Mouse (Mus musculus) liver, embryonic 13.5 days (tissue): ENCODE results near the gene Ubqln4. TPM values are rescaled to one million over a fixed set of nuclear protein-coding genes. Genes with fewer than 3 reads are reported as not detected.
A peak's percentile ranks its signal among the peaks of the same experiment; 100 is the strongest.

Experiments
- ATAC-seq: fragments of 200-750 bp; cut with Nextera tagmentation; 2 replicates; pipeline ENCODE4 v1.8.0; 2017; ENCODE audit warnings: low read depth, mild to moderate bottlenecking, moderate number of reproducible peaks, moderate library complexity
- DNase-seq: peaks from one replicate; pipeline ENCODE4 v3.0.0; 2022
- H3K27ac ChIP-seq: fragments of 300-500 bp; sonication (generic); 2 replicates; pipeline ENCODE4 v1.5.1; 2015; ENCODE audit warnings: moderate library complexity, mild to moderate bottlenecking, inconsistent platforms
- H3K27me3 ChIP-seq: fragments of 300-500 bp; sonication (generic); 2 replicates; pipeline ENCODE4 v1.6.1; 2015; ENCODE audit warnings: mild to moderate bottlenecking, inconsistent platforms
- H3K36me3 ChIP-seq: fragments of 300-500 bp; sonication (generic); 2 replicates; pipeline ENCODE4 v1.6.1; 2015; ENCODE audit warnings: mild to moderate bottlenecking, inconsistent platforms
- H3K4me1 ChIP-seq: fragments of 300-500 bp; sonication (generic); replicated peaks from 2 replicates; pipeline ENCODE4 v1.6.1; 2015; ENCODE audit warnings: inconsistent platforms
- H3K4me2 ChIP-seq: fragments of 300-500 bp; sonication (generic); 2 replicates; pipeline ENCODE4 v1.6.1; 2015; ENCODE audit warnings: inconsistent platforms, mild to moderate bottlenecking, moderate library complexity
- H3K4me3 ChIP-seq: fragments of 300-500 bp; sonication (generic); replicated peaks from 2 replicates; pipeline ENCODE4 v1.5.1; 2015; ENCODE audit warnings: mild to moderate bottlenecking, inconsistent platforms
- H3K9ac ChIP-seq: fragments of 300-500 bp; sonication (generic); 2 replicates; pipeline ENCODE4 v1.6.1; 2015; ENCODE audit warnings: mild to moderate bottlenecking, inconsistent platforms
- H3K9me3 ChIP-seq: fragments of 300-500 bp; sonication (generic); replicated peaks from 2 replicates; pipeline ENCODE4 v1.6.1; 2016; ENCODE audit warnings: inconsistent platforms
- WGBS: fragments of 180-500 bp; shearing (Covaris S2); methylation state at CpG from one replicate; pipeline ENCODE4 v1.1.7; 2015; ENCODE audit not compliant: insufficient replicate concordance; 5-methylcytosine and 5-hydroxymethylcytosine counted together
- polyA plus RNA-seq: library from polyadenylated mRNA; unstranded; fragments of >200 nt; fragmentation: Nextera tagmentation; extraction: Ambion mirVana; gene quantifications from 2 replicates; pipeline ENCODE4 v1.2.1, GENCODE M21; 2015

Gene Ubqln4
- 20.7 and 22.8 TPM in 2 replicates for polyA plus RNA-seq

DNA sequence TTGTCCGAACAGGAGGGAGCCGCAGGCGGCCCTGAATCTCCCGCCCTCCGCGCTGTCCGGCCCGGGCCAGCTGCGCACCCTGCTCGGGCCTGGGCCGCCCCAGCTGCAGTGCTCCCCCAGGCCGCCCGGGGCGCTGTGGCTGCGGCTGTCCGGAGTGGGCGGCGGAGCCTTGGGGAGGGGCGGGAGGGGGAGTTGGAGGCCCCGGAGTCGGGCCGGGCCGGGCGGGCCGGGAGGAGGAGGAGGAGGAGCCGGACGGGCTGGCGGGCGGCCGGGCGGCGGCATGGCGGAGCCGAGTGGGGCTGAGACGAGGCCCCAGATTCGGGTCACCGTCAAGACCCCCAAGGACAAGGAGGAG is at the start of gene Ubqln4:
Ubqln4 (plus strand) TSS at position 234 of the 355 bp plus-strand sequence.
- H3K4me2 ChIP-seq: peak within 1 kb of the TSS; percentile 96
- ATAC-seq (peak; percentile 79), DNase-seq (peak; percentile 87)
- peaks cover 34% of the 10 kb centered on the region for H3K36me3 ChIP-seq
- peak within 1 kb of the TSS; percentile 92 for H3K9ac ChIP-seq
- H3K4me1 ChIP-seq: peaks cover 49% of the 10 kb centered on the region
- no peaks in the 10 kb centered on the region for H3K27me3 ChIP-seq
- no peaks in the 10 kb centered on the region for H3K9me3 ChIP-seq
- peak within 1 kb of the TSS; percentile 93 for H3K27ac ChIP-seq
- peak within 1 kb of the TSS; percentile 83 for H3K4me3 ChIP-seq
- 0% methylated on average over 18 of the region's 37 CpGs for WGBS

DNA sequence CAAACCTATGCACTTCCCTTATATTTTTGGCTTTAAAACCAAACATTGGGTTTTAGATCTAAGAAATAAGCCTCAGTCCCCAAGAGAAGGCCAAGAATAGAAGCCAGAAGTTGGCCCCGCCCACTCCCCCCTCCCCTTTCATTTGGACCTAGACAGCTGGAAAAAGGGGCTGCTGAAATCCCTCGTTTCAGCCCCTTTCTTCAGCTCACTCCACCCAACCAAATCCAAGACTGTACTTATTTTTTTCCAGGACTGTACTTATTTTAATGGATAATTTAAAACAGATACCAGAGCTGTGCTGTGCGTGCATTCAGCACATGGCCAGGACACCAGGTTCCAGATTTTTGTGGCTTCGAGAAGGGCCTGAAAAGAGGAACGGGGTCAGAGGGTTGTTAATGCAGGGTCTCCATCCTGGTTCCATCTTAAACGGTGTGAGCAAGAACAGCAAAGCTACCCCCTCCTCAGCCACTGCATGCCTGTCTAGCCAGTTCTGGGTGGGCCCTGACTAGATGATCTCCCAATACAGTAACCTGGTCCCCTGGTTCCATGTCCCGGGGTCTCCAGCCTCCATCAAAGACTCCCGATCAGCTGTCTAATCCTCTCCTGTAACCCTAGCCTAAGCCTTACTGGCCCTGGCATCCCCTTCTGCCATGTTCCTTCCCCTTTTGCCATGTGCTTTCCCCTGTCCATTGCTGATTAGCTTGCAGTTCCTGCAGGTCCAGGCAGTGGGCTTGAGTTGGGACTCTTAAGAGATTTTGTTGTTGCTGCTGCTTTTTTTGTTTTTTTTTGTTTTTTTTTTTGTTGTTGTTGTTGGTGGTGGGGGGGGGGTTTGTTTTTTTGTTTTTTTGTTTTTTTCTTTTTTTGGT is 49.4 kb upstream of the Ubqln4 start:
- 39% methylated on average over 8 of the region's 8 CpGs for WGBS
- H3K4me2 ChIP-seq: no peak overlapping the region; the same call in 1 of the 2 replicates
- no peak for DNase-seq
- ATAC-seq: no peak
- peaks cover 10% of the 10 kb centered on the region; the same call in 1 of the 2 replicates for H3K36me3 ChIP-seq
- H3K9me3 ChIP-seq: no peaks in the 10 kb centered on the region
- no peak overlapping the region for H3K9ac ChIP-seq
- H3K4me3 ChIP-seq: no peak overlapping the region
- H3K27ac ChIP-seq: peak overlapping the region; percentile 37; the same call in 1 of the 2 replicates
- H3K4me1 ChIP-seq: peaks cover 54% of the 10 kb centered on the region
- no peaks in the 10 kb centered on the region for H3K27me3 ChIP-seq

DNA sequence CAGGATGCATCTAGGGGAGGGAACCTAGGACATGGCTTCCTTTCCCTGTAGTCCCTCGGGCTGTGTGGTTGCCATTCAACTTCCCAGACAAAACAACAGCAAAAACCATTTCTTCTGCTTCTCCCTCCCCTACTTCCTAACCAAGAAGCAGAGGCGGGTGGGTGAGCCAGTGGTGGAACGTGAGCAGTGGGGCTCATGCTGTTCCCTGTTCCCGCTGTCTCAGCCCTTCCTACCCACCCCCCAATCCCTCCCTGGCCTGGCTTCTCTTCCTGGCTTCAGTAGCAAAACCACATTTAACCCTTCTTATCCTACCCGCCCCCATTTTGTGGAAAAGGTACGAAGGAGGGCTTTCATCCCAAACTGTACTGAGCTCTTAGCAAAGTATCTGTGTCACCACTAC is 48.5 kb upstream of the Ubqln4 start:
- ATAC-seq: no peak
- Histone ChIP-seq H3K9ac (no peak overlapping the region), H3K4me2 (no peak overlapping the region), H3K27me3 (no peaks in the 10 kb centered on the region), H3K4me1 (peaks cover 54% of the 10 kb centered on the region), H3K4me3 (no peak overlapping the region), H3K27ac (no peak overlapping the region), H3K36me3 (peaks cover 2% of the 10 kb centered on the region; the same call in 1 of the 2 replicates), H3K9me3 (no peaks in the 10 kb centered on the region)
- DNase-seq: no peak
- 69% methylated on average over 6 of the region's 6 CpGs for WGBS

DNA sequence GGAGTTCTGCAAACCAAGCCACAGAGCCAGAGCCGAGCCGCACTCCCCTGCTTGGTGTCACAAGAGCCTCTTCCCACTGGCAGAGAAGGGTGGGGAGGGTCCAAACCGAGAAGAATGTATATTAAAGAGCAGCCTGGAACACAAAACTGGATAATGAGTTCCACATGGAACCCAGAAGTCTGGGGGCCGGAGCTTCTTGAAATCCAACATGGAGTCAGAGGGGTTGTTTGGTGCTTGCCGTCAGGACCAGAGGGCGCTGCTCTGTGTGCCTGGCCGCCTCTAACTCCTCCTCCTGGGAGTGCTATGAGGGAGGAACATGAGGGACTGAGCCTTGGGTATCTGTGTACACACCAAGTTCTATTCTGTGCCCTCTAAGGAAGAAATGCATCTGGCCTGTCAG is 47.8 kb upstream of the Ubqln4 start:
- DNase-seq: no peak
- H3K4me1 ChIP-seq: peaks cover 54% of the 10 kb centered on the region
- H3K9ac ChIP-seq: no peak overlapping the region
- no peaks in the 10 kb centered on the region for H3K27me3 ChIP-seq
- no peak overlapping the region for H3K4me3 ChIP-seq
- no peaks in the 10 kb centered on the region for H3K9me3 ChIP-seq
- H3K4me2 ChIP-seq: no peak overlapping the region
- H3K36me3 ChIP-seq: no peaks in the 10 kb centered on the region
- ATAC-seq: no peak
- no peak overlapping the region for H3K27ac ChIP-seq
- WGBS: 59% methylated on average over 7 of the region's 7 CpGs

DNA sequence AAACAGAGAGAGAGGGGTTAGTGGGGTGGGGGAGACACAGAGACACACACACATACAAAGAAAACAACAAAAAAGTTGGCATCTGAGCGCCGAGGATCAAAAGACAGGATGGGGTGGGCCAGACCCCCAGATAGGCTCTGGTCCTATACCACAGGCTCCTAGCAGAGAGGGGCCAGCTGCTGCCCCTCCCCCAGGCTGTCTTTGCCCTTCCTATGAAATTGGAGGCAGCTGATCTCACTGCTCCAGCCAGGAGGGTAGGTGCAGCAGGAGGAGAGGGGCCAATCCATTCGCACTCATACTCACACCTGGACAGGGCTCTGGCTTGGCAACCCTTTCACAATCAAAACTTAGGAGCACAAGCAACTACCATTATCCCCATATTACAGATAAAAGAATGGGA is 44.3 kb upstream of the Ubqln4 start:
- Histone ChIP-seq H3K27ac (peak overlapping the region; percentile 79), H3K36me3 (no peaks in the 10 kb centered on the region), H3K9ac (peak overlapping the region; percentile 61), H3K4me3 (peak overlapping the region; percentile 50), H3K4me2 (peak overlapping the region; percentile 68), H3K9me3 (no peaks in the 10 kb centered on the region), H3K4me1 (peaks cover 65% of the 10 kb centered on the region), H3K27me3 (no peaks in the 10 kb centered on the region)
- no peak for DNase-seq
- WGBS: 56% methylated on average over 3 of the region's 3 CpGs
- 0 out of 2 replicates have a peak, but pooled peaks have one; percentile 1 for ATAC-seq

DNA sequence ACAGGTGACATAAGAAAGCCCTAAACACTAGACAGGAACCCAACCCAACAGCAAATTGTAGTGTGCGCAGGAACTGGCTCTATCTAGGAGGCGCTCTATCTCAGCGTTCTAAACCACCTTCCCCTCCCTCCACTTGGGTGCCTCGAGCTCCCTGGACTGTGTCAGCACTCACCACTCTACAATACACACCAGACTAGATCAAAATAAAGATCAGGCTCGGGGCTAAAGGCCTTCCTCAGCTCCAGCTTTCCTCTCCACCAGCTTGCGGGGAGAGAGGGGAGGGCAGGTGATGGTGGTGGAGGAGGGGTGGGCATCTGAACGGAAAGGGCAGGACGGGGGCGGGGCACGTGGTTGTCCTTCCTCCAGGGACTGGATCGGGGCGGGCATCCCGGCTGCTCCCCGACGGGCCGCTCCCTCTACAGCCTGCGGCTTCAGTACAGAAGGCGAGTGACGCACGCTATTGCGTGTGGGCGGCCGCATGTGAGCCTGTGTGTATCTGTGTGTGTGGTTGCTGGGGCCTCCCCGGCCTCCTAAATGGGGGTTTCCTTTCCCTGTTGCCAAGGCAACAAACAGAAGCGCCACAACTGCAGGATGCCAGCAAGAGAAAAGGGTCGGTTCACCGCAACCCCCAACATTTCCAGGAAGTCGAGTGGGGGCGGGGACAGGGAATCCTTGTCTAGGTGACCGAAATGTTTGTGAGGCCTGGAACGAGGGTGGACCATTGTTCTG is 43.7 kb upstream of the Ubqln4 start, which contains the start of gene Lmna:
Lmna (minus strand) TSS at position 265 of the 729 bp plus-strand sequence.
- Histone ChIP-seq H3K9me3 (no peaks in the 10 kb centered on the region), H3K9ac (peak within 1 kb of the TSS; percentile 61), H3K36me3 (no peaks in the 10 kb centered on the region), H3K27ac (peak within 1 kb of the TSS; percentile 79), H3K4me1 (peaks cover 70% of the 10 kb centered on the region), H3K4me2 (peak within 1 kb of the TSS; percentile 68), H3K27me3 (no peaks in the 10 kb centered on the region), H3K4me3 (peak within 1 kb of the TSS; percentile 50)
- ATAC-seq: peak; percentile 91
- 1% methylated on average over 31 of the region's 31 CpGs for WGBS
- DNase-seq: peak; percentile 84

DNA sequence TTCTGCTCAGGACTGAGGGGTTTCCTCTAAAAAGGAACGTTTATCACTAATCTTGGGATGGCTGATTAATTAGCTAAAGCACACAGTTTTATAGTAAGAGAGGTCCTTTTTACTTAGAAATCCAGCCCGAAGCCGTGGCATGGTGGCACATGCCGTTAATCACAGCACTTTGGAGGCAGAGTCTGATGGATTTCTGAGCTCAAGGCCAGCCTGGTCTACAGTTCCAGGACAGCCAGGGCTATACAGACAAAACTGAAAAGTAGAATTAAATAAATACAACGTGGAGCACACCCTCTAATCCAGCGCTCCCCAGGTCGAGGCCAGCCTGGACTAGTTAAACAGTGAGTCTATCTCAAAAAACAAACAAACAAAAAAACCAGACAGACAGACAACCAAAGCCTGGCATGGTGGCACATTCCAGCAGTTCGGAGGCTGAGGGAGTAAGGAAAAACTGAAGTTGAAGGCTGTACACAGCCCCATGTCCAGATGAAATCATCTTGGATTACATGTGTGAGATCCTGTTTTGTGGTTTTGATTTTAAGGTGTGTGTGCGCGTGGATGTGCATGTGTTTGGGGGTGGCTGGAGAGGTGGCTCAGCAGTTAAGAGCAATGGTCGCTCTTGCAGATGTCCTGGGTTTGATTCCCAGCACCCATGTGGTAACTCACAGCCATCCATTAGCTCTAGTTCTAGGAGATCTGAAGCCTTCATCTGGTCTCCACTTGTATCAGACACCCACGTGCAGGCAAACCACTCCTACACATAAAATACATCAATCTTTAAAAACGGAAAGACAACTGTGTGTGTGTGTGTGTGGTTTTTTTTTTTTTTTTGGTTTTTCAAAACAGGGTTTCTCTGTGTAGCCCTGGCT is 42.9 kb upstream of the Ubqln4 start:
- H3K9ac ChIP-seq: peak overlapping the region; percentile 61
- H3K4me2 ChIP-seq: peak overlapping the region; percentile 68
- peak overlapping the region; percentile 50 for H3K4me3 ChIP-seq
- no peaks in the 10 kb centered on the region for H3K36me3 ChIP-seq
- H3K4me1 ChIP-seq: peaks cover 70% of the 10 kb centered on the region
- no peaks in the 10 kb centered on the region for H3K27me3 ChIP-seq
- no peaks in the 10 kb centered on the region for H3K9me3 ChIP-seq
- ATAC-seq: no peak
- 43% methylated on average over 13 of the region's 13 CpGs for whole genome bisulfite sequencing
- peak overlapping the region; percentile 79 for H3K27ac ChIP-seq
- no peak for DNase-seq

DNA sequence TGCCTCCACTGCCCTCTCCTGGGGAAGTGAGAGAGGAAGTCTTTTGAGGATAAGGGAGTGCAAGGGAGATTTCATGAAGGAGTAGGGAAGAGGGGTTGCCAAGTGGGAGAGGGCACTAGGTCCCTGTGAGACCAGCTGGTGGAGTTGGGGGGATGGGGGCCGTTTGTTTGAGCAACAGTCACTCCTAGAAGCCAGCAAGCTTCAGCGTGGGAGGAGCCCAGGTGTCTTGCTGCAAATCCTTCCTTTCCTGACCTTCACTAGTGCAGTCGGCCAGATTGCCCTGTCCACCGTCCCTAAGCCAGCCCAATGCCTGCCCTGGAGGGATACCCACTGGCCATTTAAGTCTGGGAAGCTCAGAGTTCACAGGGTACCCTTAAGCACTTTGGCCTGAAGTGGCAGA is 42.0 kb upstream of the Ubqln4 start:
- H3K9me3 ChIP-seq: no peaks in the 10 kb centered on the region
- 39% methylated on average over 4 of the region's 4 CpGs for WGBS
- DNase-seq (no peak), ATAC-seq (no peak)
- H3K4me3 ChIP-seq: no peak overlapping the region
- H3K27ac ChIP-seq: no peak overlapping the region
- no peak overlapping the region for H3K4me2 ChIP-seq
- peaks cover 70% of the 10 kb centered on the region for H3K4me1 ChIP-seq
- H3K36me3 ChIP-seq: no peaks in the 10 kb centered on the region
- no peak overlapping the region; the same call in 1 of the 2 replicates for H3K9ac ChIP-seq
- 0 out of 2 replicates have a peak, but pooled peaks cover 5% of the 10 kb centered on the region for H3K27me3 ChIP-seq

DNA sequence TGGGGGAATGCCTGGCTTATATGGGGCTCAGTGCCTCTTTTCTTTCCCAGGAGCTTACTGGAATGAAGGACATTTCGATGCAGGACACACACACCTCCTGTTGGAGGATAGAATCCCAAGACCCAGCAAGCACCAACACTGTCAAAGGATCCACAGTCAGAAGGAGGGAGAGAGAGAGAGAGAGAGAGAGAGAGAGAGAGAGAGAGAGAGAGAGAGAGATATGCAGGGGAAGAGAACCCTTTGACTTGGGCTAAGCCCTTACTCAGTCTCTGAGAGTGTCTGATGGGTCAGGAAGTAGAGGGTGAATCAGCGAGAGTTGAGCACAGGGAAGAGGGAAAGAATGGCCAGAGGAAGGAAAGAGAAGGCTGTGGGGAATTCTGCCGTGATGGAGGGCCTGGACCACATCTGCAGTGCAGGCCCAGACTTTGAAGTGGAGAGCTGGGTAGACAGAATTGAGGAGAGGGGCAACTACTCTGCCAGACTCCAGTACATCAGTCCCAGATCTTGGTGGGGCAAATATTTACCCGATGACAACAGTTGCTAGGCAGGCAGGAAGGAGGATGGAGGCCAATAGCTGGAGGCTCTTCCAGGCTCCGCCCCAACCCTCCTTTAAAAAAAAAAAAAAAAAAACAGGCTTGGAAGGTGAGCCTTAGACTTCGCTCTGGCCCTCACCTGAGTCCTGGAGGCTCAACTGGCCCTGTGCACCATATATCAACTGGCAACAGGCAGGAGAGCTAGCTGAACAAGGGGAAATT is 41.2 kb upstream of the Ubqln4 start:
- Histone ChIP-seq H3K4me1 (peaks cover 70% of the 10 kb centered on the region), H3K9me3 (no peaks in the 10 kb centered on the region), H3K4me3 (no peak overlapping the region), H3K27ac (no peak overlapping the region), H3K4me2 (no peak overlapping the region), H3K27me3 (0 out of 2 replicates have a peak, but pooled peaks cover 7% of the 10 kb centered on the region), H3K36me3 (no peaks in the 10 kb centered on the region), H3K9ac (no peak overlapping the region)
- DNase-seq: no peak
- 39% methylated on average over 6 of the region's 6 CpGs for WGBS
- no peak for ATAC-seq

DNA sequence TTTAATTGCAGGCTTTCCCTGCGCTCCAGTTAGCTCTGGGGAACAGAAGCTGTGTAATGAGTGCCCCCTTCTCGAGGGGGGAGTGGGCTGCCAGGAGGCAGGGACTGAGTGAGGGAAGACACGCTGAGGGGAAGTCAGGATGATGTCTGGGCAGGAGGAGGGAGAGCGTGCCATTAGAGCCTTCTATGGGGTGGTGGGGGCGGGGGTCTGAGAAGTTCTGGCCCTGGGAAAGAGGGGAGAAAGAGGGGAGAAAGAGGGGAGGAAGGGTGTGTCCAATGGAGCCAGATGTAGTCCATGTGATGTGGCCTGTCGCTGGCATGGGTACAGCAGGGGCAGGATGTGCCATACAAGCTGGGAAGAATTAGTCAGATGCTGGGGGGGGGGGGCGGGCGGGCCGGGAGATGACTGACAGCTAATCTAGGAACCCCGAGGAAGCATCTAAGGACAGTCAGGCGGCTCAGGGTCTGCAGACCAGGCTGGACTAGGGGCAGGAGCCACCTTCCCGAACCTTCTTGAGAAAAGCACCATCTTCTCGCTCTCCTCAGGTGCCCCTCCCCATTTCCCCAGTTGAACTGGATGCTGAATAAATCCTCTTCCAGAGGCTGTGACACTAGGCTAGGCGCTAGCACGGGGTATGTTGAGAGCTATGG is 40.5 kb upstream of the Ubqln4 start:
- 0 out of 2 replicates have a peak, but pooled peaks cover 7% of the 10 kb centered on the region for H3K27me3 ChIP-seq
- ATAC-seq (no peak), DNase-seq (no peak)
- H3K9me3 ChIP-seq: no peaks in the 10 kb centered on the region
- WGBS: 29% methylated on average over 15 of the region's 15 CpGs
- no peak overlapping the region for H3K27ac ChIP-seq
- no peak overlapping the region for H3K4me2 ChIP-seq
- peaks cover 66% of the 10 kb centered on the region for H3K4me1 ChIP-seq
- no peak overlapping the region for H3K4me3 ChIP-seq
- H3K36me3 ChIP-seq: no peaks in the 10 kb centered on the region
- H3K9ac ChIP-seq: no peak overlapping the region
